Mouse (Mus musculus) lung, postnatal 0 days (tissue): Measurements from ENCODE around the gene Cldn13. TPM values are rescaled to one million over a fixed set of nuclear protein-coding genes. Genes with fewer than 3 reads are reported as not detected.

Experiments used
- ATAC-seq: fragments of 200-750 bp; cut with Nextera tagmentation; 2 replicates; pipeline ENCODE4 v1.8.0; 2017; ENCODE audit warnings: moderate library complexity
- DNase-seq: peaks from one replicate; pipeline ENCODE4 v3.0.0-alpha.2; 2016; ENCODE audit warnings: low spot score
- H3K27ac ChIP-seq: fragments of 300-500 bp; sonication (generic); 2 replicates; pipeline ENCODE4 v1.5.1; 2014; ENCODE audit warnings: antibody characterized with exemption, mild to moderate bottlenecking, low read length, mixed read lengths
- H3K27me3 ChIP-seq: fragments of 300-500 bp; sonication (generic); replicated peaks from 2 replicates; pipeline ENCODE4 v1.6.1; 2014; ENCODE audit warnings: low read length, mixed read lengths; ENCODE audit not compliant: insufficient read depth
- H3K36me3 ChIP-seq: fragments of 300-500 bp; sonication (generic); 2 replicates; pipeline ENCODE4 v1.6.1; 2014; ENCODE audit warnings: low read length, mixed read lengths; ENCODE audit not compliant: insufficient read depth
- H3K4me1 ChIP-seq: fragments of 300-500 bp; sonication (generic); 2 replicates; pipeline ENCODE4 v1.6.1; 2014; ENCODE audit warnings: antibody characterized with exemption, low read depth, low read length, mixed read lengths; ENCODE audit not compliant: insufficient read depth
- H3K4me2 ChIP-seq: fragments of 300-500 bp; sonication (generic); replicated peaks from 2 replicates; pipeline ENCODE4 v1.6.1; 2014; ENCODE audit warnings: low read depth, mild to moderate bottlenecking, low read length, moderate library complexity, mixed read lengths
- H3K4me3 ChIP-seq: fragments of 300-500 bp; sonication (generic); 2 replicates; pipeline ENCODE4 v1.5.1; 2014; ENCODE audit warnings: low read depth, low read length
- H3K9ac ChIP-seq: fragments of 300-500 bp; sonication (generic); replicated peaks from 2 replicates; pipeline ENCODE4 v1.6.1; 2014; ENCODE audit warnings: low read depth, mild to moderate bottlenecking
- H3K9me3 ChIP-seq: fragments of 300-500 bp; sonication (generic); 2 replicates; pipeline ENCODE4 v1.6.1; 2016; ENCODE audit warnings: low read length, mixed read lengths
- CTCF ChIP-seq: IDR thresholded peaks from 2 replicates; pipeline ENCODE4 v1.5.1; 2016; ENCODE audit warnings: antibody characterized with exemption, mild to moderate bottlenecking
- EP300 ChIP-seq: IDR thresholded peaks from 2 replicates; pipeline ENCODE4 v1.6.1; 2016; ENCODE audit warnings: antibody characterized with exemption, mild to moderate bottlenecking, control low read depth
- WGBS: fragments of 180-500 bp; shearing (Covaris S2); extraction: QIAGEN DNeasy Blood & Tissue Kit; methylation state at CpG from one replicate; pipeline ENCODE4 v1.1.7; 2014; 5-methylcytosine and 5-hydroxymethylcytosine counted together
- polyA plus RNA-seq: library from polyadenylated mRNA; unstranded; fragments of >200 nt; fragmentation: Nextera tagmentation; extraction: Ambion mirVana; gene quantifications from 2 replicates; pipeline ENCODE4 v1.2.1, GENCODE M21; 2015

The Cldn13 gene
- polyA plus RNA-seq, 1 experiment from 2014 or later: 1.6 TPM

DNA sequence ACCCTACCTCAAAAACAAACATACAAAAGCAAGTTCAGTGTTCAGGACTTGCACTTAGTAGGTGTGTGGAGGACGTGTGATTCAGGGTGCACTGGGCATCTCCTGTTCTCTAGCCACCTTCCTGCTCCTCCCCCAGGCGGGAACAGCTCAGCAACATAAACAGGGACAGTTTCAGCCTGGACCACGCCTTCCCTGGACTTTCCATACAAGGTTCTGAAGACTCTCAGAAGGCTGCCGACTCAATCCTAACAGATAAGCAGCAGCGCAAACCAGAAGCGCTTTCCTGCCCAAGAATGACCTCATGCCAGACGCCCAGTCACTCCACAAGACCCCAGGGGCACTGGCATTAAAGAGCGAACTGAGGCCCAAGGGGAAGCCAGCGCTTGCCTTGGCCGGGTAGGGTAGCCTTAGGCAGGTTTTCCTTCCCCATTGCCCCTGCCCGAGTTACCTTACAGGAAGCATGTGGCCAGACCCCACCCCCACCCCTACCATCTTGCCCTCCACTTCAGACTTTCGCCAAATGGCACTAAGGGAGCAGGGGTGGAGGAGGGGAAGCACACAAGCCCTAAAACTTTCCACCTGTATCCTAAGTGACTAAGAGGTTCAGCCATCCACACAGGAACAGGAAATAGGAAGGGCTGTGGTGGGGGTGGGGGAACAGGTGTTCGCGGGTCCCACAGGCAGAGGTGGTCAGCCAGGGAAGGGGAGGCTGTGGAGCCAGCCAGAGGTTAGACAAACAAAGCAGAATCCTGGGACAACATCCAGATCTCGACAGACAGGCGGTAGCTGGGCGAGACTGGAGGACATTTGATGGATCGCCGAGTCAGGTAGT is 35.9 kb upstream of the Cldn13 start:
- H3K4me2 ChIP-seq: peak overlapping the region; percentile 44; the same call in 1 of the 2 replicates
- no peak overlapping the region for H3K9ac ChIP-seq
- no peaks in the 10 kb centered on the region for H3K9me3 ChIP-seq
- ATAC-seq (peak; percentile 72), DNase-seq (peak; percentile 91)
- TF ChIP-seq EP300 (peak; percentile 77), CTCF (no peak)
- no peak overlapping the region; the same call in 1 of the 2 replicates for H3K4me3 ChIP-seq
- WGBS: 5% methylated on average over 19 of the region's 19 CpGs
- H3K36me3 ChIP-seq: no peaks in the 10 kb centered on the region
- no peaks in the 10 kb centered on the region for H3K27me3 ChIP-seq
- H3K27ac ChIP-seq: peak overlapping the region; percentile 91
- peaks cover 21% of the 10 kb centered on the region for H3K4me1 ChIP-seq

DNA sequence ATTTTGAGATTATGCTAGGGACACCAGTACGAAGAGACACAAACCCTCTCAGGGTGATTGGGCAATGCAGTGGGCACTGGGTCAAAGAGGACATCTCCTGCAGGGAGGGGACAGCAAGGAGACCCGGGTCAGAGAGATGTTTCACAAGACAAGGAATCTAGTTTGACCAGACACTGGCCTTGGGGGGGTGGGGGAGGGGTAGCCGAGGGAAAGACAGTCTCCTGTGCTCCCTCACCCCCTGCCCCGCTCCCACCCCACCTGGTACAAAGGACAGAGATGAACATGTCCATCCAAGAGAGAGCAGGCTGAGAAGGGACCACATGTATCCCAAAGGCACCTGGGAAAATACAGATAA is 32.7 kb upstream of the Cldn13 start:
- Histone ChIP-seq H3K27ac (peak overlapping the region; percentile 81), H3K4me3 (no peak overlapping the region), H3K36me3 (no peaks in the 10 kb centered on the region), H3K27me3 (no peaks in the 10 kb centered on the region), H3K4me2 (no peak overlapping the region), H3K4me1 (peaks cover 17% of the 10 kb centered on the region), H3K9me3 (no peaks in the 10 kb centered on the region), H3K9ac (no peak overlapping the region)
- TF ChIP-seq EP300: no peak
- no peak for TF ChIP-seq CTCF
- no peak for DNase-seq
- ATAC-seq: no peak
- WGBS: 31% methylated on average over 4 of the region's 4 CpGs

DNA sequence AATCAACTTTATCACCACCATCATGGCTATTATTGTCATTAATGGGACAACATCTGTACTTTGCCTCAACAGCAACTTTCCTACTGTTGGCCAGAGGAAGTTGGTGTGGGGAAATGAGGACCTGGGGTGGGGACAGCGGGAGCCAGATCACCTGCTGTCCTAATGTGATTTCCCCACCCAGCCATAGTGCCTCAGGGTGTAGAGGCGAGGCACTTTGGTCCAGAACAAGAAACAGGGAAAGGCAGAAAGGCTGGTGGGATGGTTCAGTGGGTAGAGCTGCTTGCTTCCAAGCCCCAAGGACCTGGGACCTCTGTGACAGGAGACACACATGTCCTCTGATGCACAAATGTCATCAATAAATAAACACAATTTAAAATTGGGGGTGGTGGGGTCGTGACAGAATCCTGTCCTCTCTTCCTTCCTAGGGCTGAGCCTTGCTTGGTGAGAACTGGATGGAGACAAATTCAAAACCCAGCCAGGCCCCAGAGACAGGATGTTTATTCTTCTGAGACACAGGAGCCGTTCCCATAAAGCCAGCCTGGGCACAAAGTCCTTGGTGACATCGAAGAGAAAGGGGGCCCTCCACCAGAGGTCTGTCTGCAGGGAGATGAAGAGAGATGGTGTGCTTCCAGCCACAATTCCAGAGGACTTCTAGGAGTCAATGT is 32.2 kb upstream of the Cldn13 start:
- TF ChIP-seq CTCF (no peak), EP300 (0 out of 2 replicates have a peak, but pooled peaks have one; percentile 28)
- DNase-seq (peak; percentile 59), ATAC-seq (peak; percentile 16; the same call in 1 of the 2 replicates)
- Histone ChIP-seq H3K27me3 (no peaks in the 10 kb centered on the region), H3K9ac (no peak overlapping the region), H3K4me2 (no peak overlapping the region; the same call in 1 of the 2 replicates), H3K4me3 (no peak overlapping the region), H3K9me3 (no peaks in the 10 kb centered on the region), H3K27ac (peak overlapping the region; percentile 81), H3K4me1 (peaks cover 17% of the 10 kb centered on the region), H3K36me3 (no peaks in the 10 kb centered on the region)
- WGBS: 28% methylated on average over 5 of the region's 5 CpGs

DNA sequence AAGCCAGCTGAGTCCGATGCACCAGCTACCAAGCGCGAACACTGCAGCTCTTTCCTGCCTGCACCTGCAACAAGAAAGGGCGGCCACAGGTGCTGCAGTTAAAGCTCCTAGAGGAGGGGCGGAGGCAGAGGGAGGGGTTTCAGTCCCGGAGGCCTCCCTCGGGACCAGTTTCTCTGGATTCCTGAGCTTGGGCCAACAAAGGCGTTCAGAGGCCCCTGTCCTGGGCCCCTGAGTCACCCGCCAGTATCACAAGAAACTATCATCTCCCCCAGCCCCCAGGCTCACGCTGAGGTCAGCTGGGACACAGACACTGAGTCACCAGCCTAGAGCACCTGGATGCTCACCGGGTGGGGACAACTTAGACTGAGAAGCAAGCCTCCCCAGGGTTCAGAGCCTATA is 31.5 kb upstream of the Cldn13 start, which contains the start of gene Cldn4:
Cldn4 (minus strand) TSS at position 78 of the 399 bp plus-strand sequence.
- Histone ChIP-seq H3K9me3 (no peaks in the 10 kb centered on the region), H3K4me1 (peaks cover 16% of the 10 kb centered on the region), H3K27me3 (no peaks in the 10 kb centered on the region), H3K4me2 (peak within 1 kb of the TSS; percentile 50), H3K9ac (peak within 1 kb of the TSS; percentile 46), H3K4me3 (peak within 1 kb of the TSS; percentile 40), H3K36me3 (no peaks in the 10 kb centered on the region), H3K27ac (peak within 1 kb of the TSS; percentile 81)
- 29% methylated on average over 11 of the region's 11 CpGs for WGBS
- peak; percentile 72 for ATAC-seq
- DNase-seq: peak; percentile 93
- TF ChIP-seq CTCF (no peak), EP300 (peak; percentile 45)

DNA sequence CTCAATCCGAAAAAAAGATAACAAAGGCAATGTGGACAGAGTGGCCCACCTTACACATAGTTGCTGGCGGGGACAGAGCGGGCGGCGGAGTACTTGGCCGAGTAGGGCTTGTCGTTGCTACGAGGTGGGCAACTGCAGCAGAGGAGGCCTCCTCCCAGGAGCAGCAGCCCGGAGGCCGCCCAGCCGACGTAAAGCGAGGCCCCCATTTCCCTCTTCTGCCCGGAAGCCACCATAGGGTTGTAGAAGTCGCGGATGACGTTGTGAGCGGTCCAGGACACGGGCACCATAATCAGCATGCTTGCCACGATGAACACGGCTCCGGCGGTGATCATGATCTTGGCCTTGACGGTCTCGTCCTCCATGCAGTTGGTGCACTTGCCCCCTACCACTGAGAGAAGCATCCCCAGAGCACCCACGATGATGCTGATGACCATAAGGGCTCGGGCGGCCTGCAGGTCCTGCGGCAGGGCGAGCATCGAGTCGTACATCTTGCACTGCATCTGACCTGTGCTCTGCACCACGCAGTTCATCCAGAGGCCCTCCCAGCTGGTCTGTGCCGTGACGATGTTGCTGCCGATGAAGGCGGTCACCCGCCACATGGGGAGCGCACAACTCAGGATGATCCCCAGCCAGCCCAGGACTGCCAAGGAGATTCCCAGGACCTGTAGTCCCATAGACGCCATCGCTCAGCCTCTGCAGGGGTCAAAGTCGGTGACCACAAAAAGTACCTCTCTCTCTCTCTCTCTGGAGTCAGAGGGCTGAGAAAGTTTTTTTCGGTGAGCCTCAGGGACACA is 30.9 kb upstream of the Cldn13 start:
- Histone ChIP-seq H3K27ac (peak overlapping the region; percentile 80), H3K36me3 (no peaks in the 10 kb centered on the region), H3K4me3 (peak overlapping the region; percentile 40), H3K4me2 (peak overlapping the region; percentile 50), H3K9ac (peak overlapping the region; percentile 46), H3K27me3 (no peaks in the 10 kb centered on the region), H3K9me3 (no peaks in the 10 kb centered on the region), H3K4me1 (peaks cover 11% of the 10 kb centered on the region)
- no peak for DNase-seq
- ATAC-seq: peak; percentile 5; the same call in 1 of the 2 replicates
- TF ChIP-seq CTCF (no peak), EP300 (no peak)
- 29% methylated on average over 43 of the region's 43 CpGs for WGBS
